Mouse (Mus musculus): ENCODE results near the gene Il33. TPM values are rescaled to one million over a fixed set of nuclear protein-coding genes. Genes with fewer than 3 reads are reported as not detected.

Gene Il33
- polyA plus RNA-seq, 1 experiment from 2014 or later = 3.0 TPM

DNA sequence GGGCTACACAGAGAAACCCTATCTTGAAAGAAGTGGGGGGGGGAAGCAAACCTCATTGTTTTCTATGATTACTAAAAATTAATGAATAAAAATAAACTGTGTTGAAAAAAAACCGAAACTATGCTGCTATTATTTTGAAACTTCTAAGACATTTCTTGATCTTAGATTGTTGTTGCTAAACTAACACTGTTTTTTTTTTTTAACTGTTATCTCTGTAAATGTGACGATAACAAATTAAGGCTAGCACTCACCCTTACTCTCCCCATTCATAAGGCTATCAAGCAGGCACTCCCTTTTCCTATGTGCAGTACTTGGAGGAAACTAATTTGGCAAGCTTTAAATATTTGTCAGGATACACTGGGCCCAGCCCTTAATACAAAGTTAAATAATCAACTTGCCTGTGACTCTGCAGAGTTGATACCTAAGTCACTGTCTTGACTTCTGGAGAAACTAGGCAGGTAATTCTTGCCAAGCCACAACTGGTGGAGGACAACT is 38.7 kb downstream of the Il33 start:
- Histone ChIP-seq H3K9me3 (no peaks in the 10 kb centered on the region), H3K4me1 (replicated peaks) (no peaks in the 10 kb centered on the region), H3K36me3 (no peaks in the 10 kb centered on the region), H3K27me3 (no peaks in the 10 kb centered on the region), H3K4me3 (no peak overlapping the region), H3K9ac (no peak overlapping the region), H3K4me2 (no peak overlapping the region), H3K27ac (replicated peaks) (no peak overlapping the region)
- ATAC-seq (ENCODE audit: low FRiP score, low read depth) = no peak
- WGBS = 95% methylated on average over 2 of the region's 2 CpGs

GRCm38 (mm10) chr19:29967960-29968359 is 43.0 kb downstream of the Il33 start:
- no peak overlapping the region for H3K9ac ChIP-seq
- no peaks in the 10 kb centered on the region for H3K9me3 ChIP-seq
- no peak overlapping the region for H3K27ac ChIP-seq (replicated peaks)
- no peak overlapping the region for H3K4me2 ChIP-seq
- H3K36me3 ChIP-seq = no peaks in the 10 kb centered on the region
- WGBS = 76% methylated on average over 3 of the region's 3 CpGs
- ATAC-seq (ENCODE audit: low FRiP score, low read depth) = no peak
- H3K4me3 ChIP-seq = no peak overlapping the region
- no peaks in the 10 kb centered on the region for H3K4me1 ChIP-seq (replicated peaks)
- no peaks in the 10 kb centered on the region for H3K27me3 ChIP-seq

GRCm38 (mm10) chr19:29973396-29973795 is 48.5 kb downstream of the Il33 start:
- H3K9me3 ChIP-seq = no peaks in the 10 kb centered on the region
- no peaks in the 10 kb centered on the region for H3K27me3 ChIP-seq
- H3K4me2 ChIP-seq = no peak overlapping the region
- H3K36me3 ChIP-seq = no peaks in the 10 kb centered on the region
- no peak overlapping the region for H3K9ac ChIP-seq
- no peak overlapping the region for H3K4me3 ChIP-seq
- H3K27ac ChIP-seq (replicated peaks) = no peak overlapping the region
- no peaks in the 10 kb centered on the region for H3K4me1 ChIP-seq (replicated peaks)
- ATAC-seq (ENCODE audit: low FRiP score, low read depth) = no peak
- whole genome bisulfite sequencing = 84% methylated on average over 5 of the region's 5 CpGs

DNA sequence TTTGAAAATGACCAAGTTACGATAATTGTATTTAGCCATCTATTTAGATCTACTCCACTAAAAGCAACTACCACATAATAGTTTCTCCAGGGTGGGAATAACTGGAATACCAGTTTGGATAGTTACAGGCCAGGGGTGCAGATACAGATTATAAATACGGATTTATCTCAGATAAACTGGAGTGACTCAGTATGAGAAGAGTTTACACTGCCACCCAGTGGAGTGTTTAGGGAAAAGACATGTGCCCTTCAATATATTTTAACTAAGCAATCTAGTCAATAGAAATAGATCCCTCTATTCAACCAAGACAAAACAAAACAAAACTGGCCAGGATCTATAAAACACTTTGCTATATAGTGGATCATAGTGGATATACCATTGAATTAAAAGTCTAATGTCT is 53.9 kb downstream of the Il33 start:
- no peak overlapping the region for H3K4me3 ChIP-seq
- no peak overlapping the region for H3K4me2 ChIP-seq
- H3K4me1 ChIP-seq (replicated peaks) = no peaks in the 10 kb centered on the region
- ATAC-seq (ENCODE audit: low FRiP score, low read depth) = no peak
- H3K27ac ChIP-seq (replicated peaks) = no peak overlapping the region
- no peak overlapping the region for H3K9ac ChIP-seq
- no peaks in the 10 kb centered on the region for H3K9me3 ChIP-seq
- H3K27me3 ChIP-seq = no peaks in the 10 kb centered on the region
- H3K36me3 ChIP-seq = no peaks in the 10 kb centered on the region
- 59% methylated on average over 2 of the region's 2 CpGs for WGBS

- Histone ChIP-seq H3K9ac (no peak overlapping the region), H3K27me3 (no peaks in the 10 kb centered on the region), H3K4me3 (no peak overlapping the region), H3K27ac (replicated peaks) (no peak overlapping the region), H3K36me3 (no peaks in the 10 kb centered on the region), H3K9me3 (no peaks in the 10 kb centered on the region), H3K4me2 (no peak overlapping the region), H3K4me1 (replicated peaks) (no peaks in the 10 kb centered on the region)
- ATAC-seq (ENCODE audit: low FRiP score, low read depth) = no peak
- 79% methylated on average over 8 of the region's 8 CpGs for WGBS
Measured at GRCm38 (mm10) chr19:29979452-29980089, 54.7 kb downstream of the Il33 start.

DNA sequence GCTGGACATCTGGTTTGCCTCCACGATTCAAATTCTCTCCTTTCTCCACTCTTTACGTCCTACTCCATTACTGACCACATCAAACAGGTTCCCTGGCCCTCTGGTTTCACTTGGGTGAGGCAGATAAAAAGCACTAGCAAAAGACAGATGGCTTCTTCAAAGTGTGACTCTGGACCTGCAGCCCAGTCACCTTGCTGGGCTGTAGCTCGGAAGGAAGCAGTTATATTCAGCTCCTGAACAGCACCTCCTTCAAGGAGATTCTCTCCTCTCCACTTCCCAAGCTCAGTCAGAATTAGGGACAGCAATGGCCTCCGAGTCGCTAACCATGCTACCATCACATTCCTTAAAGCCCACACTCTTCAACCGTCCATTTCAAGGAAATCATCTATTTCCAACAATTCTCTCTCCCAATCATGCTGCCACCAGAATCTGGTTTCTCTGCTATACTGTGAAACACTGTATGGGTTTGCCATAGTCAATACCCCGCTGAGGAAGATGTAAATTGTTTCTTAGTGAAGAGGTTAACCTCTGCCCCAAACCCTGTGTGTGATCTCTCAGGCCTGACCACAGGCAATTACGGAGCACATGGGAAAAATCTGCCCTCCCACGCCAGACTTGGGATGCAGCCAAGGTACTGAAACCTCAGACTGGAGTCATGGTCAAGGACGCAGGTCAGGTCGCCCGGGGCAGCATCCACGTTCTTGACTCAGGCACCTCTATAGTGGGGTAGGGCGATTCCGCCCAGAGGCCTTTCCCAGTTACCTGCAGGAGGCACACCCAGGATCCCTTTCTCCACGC is 59.5 kb downstream of the Il33 start:
- no peaks in the 10 kb centered on the region for H3K27me3 ChIP-seq
- no peaks in the 10 kb centered on the region for H3K9me3 ChIP-seq
- 68% methylated on average over 16 of the region's 16 CpGs for WGBS
- no peaks in the 10 kb centered on the region for H3K4me1 ChIP-seq (replicated peaks)
- ATAC-seq (ENCODE audit: low FRiP score, low read depth) = no peak
- H3K9ac ChIP-seq = no peak overlapping the region
- H3K36me3 ChIP-seq = no peaks in the 10 kb centered on the region
- no peak overlapping the region for H3K27ac ChIP-seq (replicated peaks)
- no peak overlapping the region for H3K4me2 ChIP-seq
- H3K4me3 ChIP-seq = no peak overlapping the region

GRCm38 (mm10) chr19:29986464-29987091 is 61.7 kb downstream of the Il33 start:
- Histone ChIP-seq H3K36me3 (no peaks in the 10 kb centered on the region), H3K27ac (replicated peaks) (no peak overlapping the region), H3K4me3 (no peak overlapping the region), H3K27me3 (no peaks in the 10 kb centered on the region), H3K9me3 (no peaks in the 10 kb centered on the region), H3K4me2 (no peak overlapping the region), H3K9ac (no peak overlapping the region), H3K4me1 (replicated peaks) (no peaks in the 10 kb centered on the region)
- 88% methylated on average over 12 of the region's 12 CpGs for WGBS
- no peak for ATAC-seq (ENCODE audit: low FRiP score, low read depth)

- Histone ChIP-seq H3K9ac (peak overlapping the region; percentile 5; the same call in 1 of the 2 replicates), H3K36me3 (no peaks in the 10 kb centered on the region), H3K4me1 (replicated peaks) (peaks cover 6% of the 10 kb centered on the region), H3K4me3 (no peak overlapping the region), H3K4me2 (peak overlapping the region; percentile 34), H3K27ac (replicated peaks) (peak overlapping the region; percentile 59; the same call in 1 of the 2 replicates), H3K9me3 (no peaks in the 10 kb centered on the region), H3K27me3 (no peaks in the 10 kb centered on the region)
- 34% methylated on average over 12 of the region's 12 CpGs for WGBS
- peak; percentile 73; the same call in 1 of the 2 replicates for ATAC-seq (ENCODE audit: low FRiP score, low read depth)
Measured at GRCm38 (mm10) chr19:30000406-30001365, 75.8 kb downstream of the Il33 start.

GRCm38 (mm10) chr19:30001550-30001949 is 76.6 kb downstream of the Il33 start:
- H3K4me2 ChIP-seq = no peak overlapping the region
- no peak overlapping the region for H3K4me3 ChIP-seq
- no peaks in the 10 kb centered on the region for H3K36me3 ChIP-seq
- no peak for ATAC-seq (ENCODE audit: low FRiP score, low read depth)
- H3K27me3 ChIP-seq = no peaks in the 10 kb centered on the region
- peaks cover 6% of the 10 kb centered on the region for H3K4me1 ChIP-seq (replicated peaks)
- H3K9ac ChIP-seq = no peak overlapping the region
- no peak overlapping the region for H3K27ac ChIP-seq (replicated peaks)
- 89% methylated on average over 6 of the region's 6 CpGs for WGBS
- no peaks in the 10 kb centered on the region for H3K9me3 ChIP-seq

DNA sequence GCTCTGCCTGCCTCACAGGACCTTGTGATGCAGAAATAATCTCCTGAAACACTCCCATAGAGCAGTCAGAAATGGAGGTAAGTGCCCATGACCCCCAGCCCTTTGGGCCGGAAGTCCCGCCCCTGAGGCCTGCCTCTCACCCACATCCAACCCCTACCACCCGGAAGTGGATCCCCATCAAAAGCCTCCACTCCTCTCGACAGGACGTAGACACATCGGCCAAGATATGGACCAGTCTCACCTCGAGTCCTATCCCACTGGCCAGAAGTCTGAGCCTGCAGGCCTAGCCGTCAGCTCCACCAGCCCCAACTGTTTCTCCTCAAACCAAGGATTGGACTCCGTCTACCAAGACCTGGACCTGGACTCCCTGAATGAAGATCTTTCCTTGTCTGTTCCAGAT is 78.7 kb downstream of the Il33 start, which contains the start of gene Trpd52l3:
TSS of gene Trpd52l3 (plus strand) at position 170 of the 400 bp plus-strand sequence.
- H3K4me3 ChIP-seq = no peak within 1 kb of the TSS
- no peak within 1 kb of the TSS for H3K4me2 ChIP-seq
- 89% methylated on average over 9 of the region's 9 CpGs for WGBS
- no peak for ATAC-seq (ENCODE audit: low FRiP score, low read depth)
- H3K9me3 ChIP-seq = no peaks in the 10 kb centered on the region
- no peak within 1 kb of the TSS for H3K9ac ChIP-seq
- no peak within 1 kb of the TSS for H3K27ac ChIP-seq (replicated peaks)
- no peaks in the 10 kb centered on the region for H3K27me3 ChIP-seq
- no peaks in the 10 kb centered on the region for H3K36me3 ChIP-seq
- H3K4me1 ChIP-seq (replicated peaks) = peaks cover 6% of the 10 kb centered on the region

- Histone ChIP-seq H3K27me3 (no peaks in the 10 kb centered on the region), H3K9ac (no peak overlapping the region), H3K9me3 (no peaks in the 10 kb centered on the region), H3K36me3 (no peaks in the 10 kb centered on the region), H3K27ac (replicated peaks) (no peak overlapping the region), H3K4me1 (replicated peaks) (no peaks in the 10 kb centered on the region), H3K4me2 (no peak overlapping the region), H3K4me3 (no peak overlapping the region)
- ATAC-seq (ENCODE audit: low FRiP score, low read depth) = no peak
- 73% methylated on average over 3 of the region's 3 CpGs for WGBS
Measured at GRCm38 (mm10) chr19:30006371-30006770, 81.5 kb downstream of the Il33 start.

Data from hindbrain, embryonic 15.5 days (tissue).